Mouse (Mus musculus) liver, postnatal 0 days (tissue): ENCODE measurements around the gene Ubb.

Source experiments
- CTCF ChIP-seq: sonication (generic); IDR thresholded peaks from 2 replicates; pipeline ENCODE4 v1.5.1; 2016; ENCODE audit warnings: antibody characterized with exemption, low read depth
- EP300 ChIP-seq: IDR thresholded peaks from 2 replicates; pipeline ENCODE4 v1.6.1; 2016; ENCODE audit warnings: antibody characterized with exemption, low read depth, mild to moderate bottlenecking

DNA sequence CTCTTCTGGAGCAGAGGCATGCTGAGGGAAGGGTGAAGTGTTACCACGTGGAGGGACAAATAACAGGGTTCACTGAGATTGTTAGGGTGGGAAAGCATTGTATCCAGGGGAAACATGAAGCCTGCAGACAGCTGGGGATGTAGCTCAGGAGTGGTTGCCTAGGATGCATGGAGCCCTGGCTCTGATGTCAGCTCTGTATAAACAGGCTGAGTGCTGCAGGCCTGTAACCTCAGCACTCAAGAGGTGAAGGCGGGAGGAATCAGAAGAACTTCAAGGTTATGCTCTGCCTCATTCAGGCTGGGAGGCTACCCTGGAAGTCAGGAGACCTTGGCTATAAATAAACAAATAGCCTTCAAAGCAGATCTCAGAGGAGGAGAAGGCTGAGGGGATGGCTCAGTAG, 32.0 kb upstream of the Ubb start:
- TF ChIP-seq CTCF (no peak), EP300 (no peak)
